Mouse (Mus musculus) brain, embryonic 14.5 days (tissue): Measurements from ENCODE around the gene Adat1.

Experiments used
- CTCF ChIP-seq: fragments of 200-500 bp; IDR thresholded peaks from 2 replicates; pipeline ENCODE4 v1.5.1; 2012; ENCODE audit warnings: inconsistent platforms, mild to moderate bottlenecking, moderate library complexity, borderline replicate concordance; ENCODE audit not compliant: insufficient read depth, insufficient read length; ENCODE audit errors: extremely low read depth
- POLR2A ChIP-seq: fragments of 200-500 bp; IDR thresholded peaks from 2 replicates; pipeline ENCODE4 v1.6.1; 2012; ENCODE audit warnings: mild to moderate bottlenecking, inconsistent platforms, borderline replicate concordance; ENCODE audit not compliant: poor library complexity, insufficient read depth, insufficient read length, severe bottlenecking; ENCODE audit errors: extremely low read depth

DNA sequence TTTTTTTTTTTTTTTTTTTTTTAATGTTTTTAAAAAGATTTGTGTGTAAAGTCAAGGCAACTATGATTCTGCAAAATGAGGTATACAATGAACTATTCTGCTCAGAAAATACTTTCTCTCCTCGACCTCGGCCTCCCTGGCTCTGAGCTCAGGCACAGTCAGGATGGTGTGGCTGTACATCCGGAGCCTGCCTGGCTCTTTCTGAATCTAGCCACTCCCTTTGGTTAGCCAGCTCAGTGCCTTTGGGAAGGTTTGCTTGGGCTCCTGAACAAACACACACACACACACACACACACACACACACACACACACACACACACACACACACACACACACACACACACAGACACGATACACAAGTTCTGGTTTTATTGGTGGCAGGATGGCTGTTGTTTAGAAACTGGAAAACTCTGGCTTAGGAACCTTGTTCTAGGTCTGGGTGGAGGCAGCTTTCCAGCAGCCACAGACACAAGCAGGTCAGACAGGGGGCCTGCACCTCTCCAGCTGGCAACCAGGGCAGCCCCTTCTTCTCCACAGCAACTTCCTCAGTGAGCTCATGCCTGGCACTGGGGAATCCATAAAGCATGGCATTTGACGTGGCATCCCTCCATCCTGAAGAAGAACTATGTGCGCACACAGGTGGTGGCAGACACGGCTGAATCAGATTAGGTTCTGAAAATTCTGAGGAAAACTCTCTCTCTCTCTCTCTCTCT, 27.1 kb downstream of the Adat1 start:
- TF ChIP-seq CTCF (no peak), POLR2A (no peak)
